Mouse (Mus musculus) hindbrain, embryonic 13.5 days (tissue): ENCODE measurements around the gene Pcdh15. TPM values are rescaled to one million over a fixed set of nuclear protein-coding genes. Genes with fewer than 3 reads are reported as not detected.

Source experiments
- ATAC-seq: fragments of 200-750 bp; cut with Nextera tagmentation; 2 replicates; pipeline ENCODE4 v1.8.0; 2017; ENCODE audit warnings: moderate TSS enrichment; ENCODE audit not compliant: low FRiP score
- H3K27ac ChIP-seq: fragments of 300-500 bp; sonication (generic); 2 replicates; pipeline ENCODE4 v1.5.1; 2015; ENCODE audit warnings: inconsistent platforms, mild to moderate bottlenecking, moderate library complexity
- H3K27me3 ChIP-seq: fragments of 300-500 bp; sonication (generic); 2 replicates; pipeline ENCODE4 v1.6.1; 2015; ENCODE audit warnings: mild to moderate bottlenecking, inconsistent platforms
- H3K36me3 ChIP-seq: fragments of 300-500 bp; sonication (generic); 2 replicates; pipeline ENCODE4 v1.6.1; 2015; ENCODE audit warnings: mild to moderate bottlenecking, inconsistent platforms
- H3K4me1 ChIP-seq: fragments of 300-500 bp; sonication (generic); replicated peaks from 2 replicates; pipeline ENCODE4 v1.6.1; 2015; ENCODE audit warnings: inconsistent platforms
- H3K4me2 ChIP-seq: fragments of 300-500 bp; sonication (generic); 2 replicates; pipeline ENCODE4 v1.6.1; 2015; ENCODE audit warnings: inconsistent platforms, mild to moderate bottlenecking, moderate library complexity
- H3K4me3 ChIP-seq: fragments of 300-500 bp; sonication (generic); 2 replicates; pipeline ENCODE4 v1.5.1; 2015; ENCODE audit warnings: mild to moderate bottlenecking, inconsistent platforms
- H3K9ac ChIP-seq: fragments of 300-500 bp; sonication (generic); 2 replicates; pipeline ENCODE4 v1.6.1; 2015; ENCODE audit warnings: mild to moderate bottlenecking, inconsistent platforms
- H3K9me3 ChIP-seq: fragments of 300-500 bp; sonication (generic); 2 replicates; pipeline ENCODE4 v1.6.1; 2016; ENCODE audit warnings: inconsistent platforms
- WGBS: fragments of 180-500 bp; shearing (Covaris S2); methylation state at CpG from one replicate; pipeline ENCODE4 v1.1.7; 2015; 5-methylcytosine and 5-hydroxymethylcytosine counted together
- polyA plus RNA-seq: library from polyadenylated mRNA; unstranded; fragments of >200 nt; fragmentation: Nextera tagmentation; extraction: Ambion mirVana; gene quantifications from 2 replicates; pipeline ENCODE4 v1.2.1, GENCODE M21; 2015

Pcdh15 gene
- polyA plus RNA-seq, 1 experiment from 2014 or later = 8.9 TPM

DNA sequence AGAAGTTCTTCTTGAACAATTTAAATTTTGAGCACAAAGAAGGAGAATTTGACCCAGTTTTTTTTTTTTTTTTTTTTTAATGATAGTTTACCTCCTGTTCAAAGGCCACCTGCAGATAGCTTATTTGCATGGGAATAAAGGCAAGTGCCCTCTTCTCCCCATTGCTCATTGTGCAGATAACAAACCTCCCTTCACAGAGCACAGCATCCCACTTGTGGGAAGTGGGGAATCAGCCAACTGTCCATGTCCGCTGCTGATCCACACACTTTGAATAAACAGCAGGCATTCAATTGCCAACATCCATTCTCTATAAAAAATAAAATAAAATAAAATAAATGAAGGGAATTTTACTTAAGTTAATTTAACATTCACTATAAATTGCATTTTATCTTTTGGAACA lies 1015.0 kb downstream of the Pcdh15 start:
- Histone ChIP-seq H3K27ac (no peak overlapping the region), H3K27me3 (no peaks in the 10 kb centered on the region), H3K4me3 (no peak overlapping the region), H3K4me2 (no peak overlapping the region), H3K9me3 (no peaks in the 10 kb centered on the region), H3K36me3 (no peaks in the 10 kb centered on the region), H3K9ac (no peak overlapping the region), H3K4me1 (no peaks in the 10 kb centered on the region)
- no peak for ATAC-seq
- WGBS = 27% methylated on average over 1 of the region's 1 CpGs

DNA sequence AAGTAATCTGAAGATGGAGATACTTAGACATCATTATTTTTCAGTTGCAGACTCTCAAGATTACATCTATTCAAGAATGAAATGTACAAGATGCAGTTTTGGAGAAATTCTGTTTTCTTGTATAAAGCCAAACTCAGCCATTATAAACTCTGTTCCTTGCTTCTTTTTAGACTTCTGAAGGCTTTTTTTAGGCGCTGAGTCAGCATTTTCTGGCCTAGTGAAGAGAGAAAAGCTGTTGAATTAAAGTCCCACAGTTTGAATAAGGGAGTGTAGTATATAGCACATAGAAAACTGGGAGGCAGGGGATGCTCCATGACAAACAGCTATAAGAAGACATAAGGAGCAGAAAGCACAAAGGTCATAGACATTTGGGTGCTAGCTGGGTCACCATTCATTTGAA lies 1017.7 kb downstream of the Pcdh15 start:
- WGBS = 60% methylated on average over 1 of the region's 1 CpGs
- H3K36me3 ChIP-seq = no peaks in the 10 kb centered on the region

GRCm38 (mm10) chr10:74123421-74123820 lies 1024.3 kb downstream of the Pcdh15 start:
- H3K4me2 ChIP-seq = no peak overlapping the region
- no peak overlapping the region for H3K9ac ChIP-seq
- H3K4me1 ChIP-seq = no peaks in the 10 kb centered on the region
- H3K4me3 ChIP-seq = no peak overlapping the region
- no peaks in the 10 kb centered on the region for H3K9me3 ChIP-seq
- no peaks in the 10 kb centered on the region for H3K27me3 ChIP-seq
- WGBS = 93% methylated on average over 4 of the region's 4 CpGs
- ATAC-seq = no peak
- no peaks in the 10 kb centered on the region for H3K36me3 ChIP-seq
- no peak overlapping the region for H3K27ac ChIP-seq

More for the DNA sequence above, 1017.7 kb downstream of the Pcdh15 start:
- no peaks in the 10 kb centered on the region for H3K9me3 ChIP-seq
- H3K4me3 ChIP-seq = no peak overlapping the region
- H3K4me1 ChIP-seq = no peaks in the 10 kb centered on the region
- ATAC-seq = no peak
- no peaks in the 10 kb centered on the region for H3K27me3 ChIP-seq
- no peak overlapping the region for H3K27ac ChIP-seq
- no peak overlapping the region for H3K4me2 ChIP-seq
- H3K9ac ChIP-seq = no peak overlapping the region

DNA sequence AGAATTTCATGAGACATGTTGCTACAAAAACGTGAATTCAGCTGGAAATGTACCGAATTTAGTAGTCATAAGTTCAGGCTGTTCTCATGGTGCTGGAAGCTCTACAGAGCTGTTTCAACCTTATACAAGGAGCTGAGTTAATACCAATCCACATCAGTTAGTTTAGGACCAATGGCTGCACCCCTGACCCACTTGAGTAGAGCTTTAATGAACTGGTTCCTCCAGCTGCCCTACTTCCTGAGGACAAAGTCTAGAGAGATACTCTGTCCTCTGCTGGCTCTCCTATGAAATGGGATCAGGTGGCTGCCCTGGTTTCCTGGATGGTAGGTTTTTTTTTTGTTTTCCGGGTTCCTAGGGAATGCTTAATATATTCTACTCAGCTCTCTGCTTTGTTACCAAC lies 1030.0 kb downstream of the Pcdh15 start:
- WGBS = 85% methylated on average over 3 of the region's 3 CpGs
- ATAC-seq = no peak

GRCm38 (mm10) chr10:74129665-74130064 lies 1030.5 kb downstream of the Pcdh15 start:
- no peak overlapping the region for H3K4me2 ChIP-seq
- H3K27ac ChIP-seq = no peak overlapping the region
- no peaks in the 10 kb centered on the region for H3K27me3 ChIP-seq
- no peak overlapping the region for H3K9ac ChIP-seq
- no peak overlapping the region for H3K4me3 ChIP-seq
- no peaks in the 10 kb centered on the region for H3K9me3 ChIP-seq
- ATAC-seq = no peak
- H3K4me1 ChIP-seq = peaks cover 1% of the 10 kb centered on the region; the same call in 1 of the 2 replicates
- no peaks in the 10 kb centered on the region for H3K36me3 ChIP-seq

More for the DNA sequence above, 1030.0 kb downstream of the Pcdh15 start:
- Histone ChIP-seq H3K27ac (no peak overlapping the region), H3K9ac (no peak overlapping the region), H3K9me3 (no peaks in the 10 kb centered on the region), H3K27me3 (no peaks in the 10 kb centered on the region), H3K4me1 (no peaks in the 10 kb centered on the region), H3K4me2 (no peak overlapping the region), H3K4me3 (no peak overlapping the region), H3K36me3 (no peaks in the 10 kb centered on the region)

DNA sequence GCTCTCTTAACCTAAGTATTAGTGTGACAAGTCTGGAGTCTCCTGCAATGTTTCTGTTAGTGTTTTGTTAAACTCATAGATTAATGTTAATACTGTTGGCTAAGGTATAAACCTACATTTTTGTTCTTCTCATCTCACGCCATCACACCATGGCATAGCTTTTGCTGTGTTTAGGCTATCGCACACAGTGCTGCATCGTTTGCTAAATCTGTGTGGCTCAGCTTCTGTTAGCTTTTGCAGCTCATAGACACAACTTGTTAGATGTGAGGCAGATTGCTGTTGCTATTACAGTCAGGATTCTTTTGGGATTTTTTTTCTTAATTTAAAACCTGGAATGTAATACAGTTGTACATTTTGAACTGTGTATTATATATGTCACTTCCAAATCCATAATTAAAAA lies 1031.7 kb downstream of the Pcdh15 start:
- H3K4me1 ChIP-seq = peaks cover 3% of the 10 kb centered on the region; the same call in 1 of the 2 replicates
- H3K27me3 ChIP-seq = no peaks in the 10 kb centered on the region
- H3K36me3 ChIP-seq = no peaks in the 10 kb centered on the region
- ATAC-seq = no peak
- no peaks in the 10 kb centered on the region for H3K9me3 ChIP-seq
- H3K4me2 ChIP-seq = no peak overlapping the region
- H3K4me3 ChIP-seq = no peak overlapping the region
- 94% methylated on average over 3 of the region's 3 CpGs for WGBS
- H3K9ac ChIP-seq = no peak overlapping the region
- H3K27ac ChIP-seq = no peak overlapping the region

GRCm38 (mm10) chr10:74147966-74148365 lies 1048.8 kb downstream of the Pcdh15 start:
- no peaks in the 10 kb centered on the region for H3K36me3 ChIP-seq
- H3K27me3 ChIP-seq = no peaks in the 10 kb centered on the region
- no peaks in the 10 kb centered on the region for H3K9me3 ChIP-seq
- no peaks in the 10 kb centered on the region for H3K4me1 ChIP-seq
- no peak overlapping the region for H3K9ac ChIP-seq
- H3K27ac ChIP-seq = no peak overlapping the region
- H3K4me2 ChIP-seq = no peak overlapping the region
- no peak for ATAC-seq
- H3K4me3 ChIP-seq = no peak overlapping the region

DNA sequence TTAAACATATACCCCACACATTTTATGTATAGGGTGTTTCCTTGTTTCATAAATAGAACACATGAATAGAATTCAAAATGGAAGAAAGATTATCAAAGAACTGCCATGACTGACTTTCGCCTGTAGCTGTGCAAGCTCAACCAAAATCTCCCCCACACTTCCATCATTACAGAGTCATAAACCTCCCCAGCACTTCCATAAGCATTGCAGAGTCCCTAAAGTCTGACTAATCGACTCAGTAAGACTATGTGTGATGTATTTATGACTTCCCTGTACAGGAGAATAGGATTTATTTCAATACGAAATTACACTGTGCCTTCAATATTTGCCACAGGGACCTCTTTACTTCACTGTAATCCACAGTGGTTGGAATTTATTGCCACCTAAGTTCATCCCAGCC lies 1082.8 kb downstream of the Pcdh15 start:
- Histone ChIP-seq H3K27me3 (no peaks in the 10 kb centered on the region), H3K4me3 (no peak overlapping the region), H3K36me3 (no peaks in the 10 kb centered on the region), H3K9ac (no peak overlapping the region), H3K27ac (no peak overlapping the region), H3K4me1 (no peaks in the 10 kb centered on the region), H3K4me2 (no peak overlapping the region), H3K9me3 (no peaks in the 10 kb centered on the region)
- ATAC-seq = no peak
- 69% methylated on average over 3 of the region's 3 CpGs for WGBS

- no peak overlapping the region for H3K27ac ChIP-seq
- no peaks in the 10 kb centered on the region for H3K9me3 ChIP-seq
- no peak overlapping the region for H3K9ac ChIP-seq
- no peaks in the 10 kb centered on the region for H3K36me3 ChIP-seq
- ATAC-seq = no peak
- no peak overlapping the region for H3K4me3 ChIP-seq
- no peak overlapping the region for H3K4me2 ChIP-seq
- H3K4me1 ChIP-seq = no peaks in the 10 kb centered on the region
- no peaks in the 10 kb centered on the region for H3K27me3 ChIP-seq
Observed at GRCm38 (mm10) chr10:74203650-74204049, 1104.5 kb downstream of the Pcdh15 start.

DNA sequence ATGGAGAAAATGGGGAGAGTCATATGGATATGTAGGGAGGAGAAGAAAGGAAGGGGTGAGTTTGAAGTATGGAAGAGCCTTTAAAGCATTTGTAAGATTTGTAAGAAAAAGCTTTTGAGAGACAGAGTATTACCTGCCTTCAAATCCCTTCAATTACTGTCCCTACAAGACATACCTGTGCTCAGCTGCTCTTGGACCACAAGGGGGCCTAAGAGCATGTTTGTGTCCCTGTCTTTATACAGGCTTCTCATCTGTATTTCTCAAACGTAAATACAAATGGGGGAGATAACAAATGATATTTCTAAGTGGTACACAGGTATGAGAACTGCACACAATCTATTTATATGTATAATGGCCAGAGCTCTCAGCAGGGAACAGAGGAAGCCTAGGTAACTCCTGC lies 1118.1 kb downstream of the Pcdh15 start:
- 49% methylated on average over 1 of the region's 1 CpGs for WGBS
- no peak overlapping the region for H3K9ac ChIP-seq
- H3K4me2 ChIP-seq = no peak overlapping the region
- no peaks in the 10 kb centered on the region for H3K27me3 ChIP-seq
- no peaks in the 10 kb centered on the region for H3K9me3 ChIP-seq
- no peaks in the 10 kb centered on the region for H3K4me1 ChIP-seq
- no peak overlapping the region for H3K27ac ChIP-seq
- ATAC-seq = no peak
- no peak overlapping the region for H3K4me3 ChIP-seq
- H3K36me3 ChIP-seq = no peaks in the 10 kb centered on the region

- Histone ChIP-seq H3K27ac (no peak overlapping the region), H3K4me2 (no peak overlapping the region), H3K9ac (no peak overlapping the region), H3K9me3 (no peaks in the 10 kb centered on the region), H3K27me3 (no peaks in the 10 kb centered on the region), H3K4me3 (no peak overlapping the region), H3K36me3 (no peaks in the 10 kb centered on the region), H3K4me1 (no peaks in the 10 kb centered on the region)
- 86% methylated on average over 2 of the region's 2 CpGs for WGBS
- no peak for ATAC-seq
Observed at GRCm38 (mm10) chr10:74220439-74220838, 1121.3 kb downstream of the Pcdh15 start.

DNA sequence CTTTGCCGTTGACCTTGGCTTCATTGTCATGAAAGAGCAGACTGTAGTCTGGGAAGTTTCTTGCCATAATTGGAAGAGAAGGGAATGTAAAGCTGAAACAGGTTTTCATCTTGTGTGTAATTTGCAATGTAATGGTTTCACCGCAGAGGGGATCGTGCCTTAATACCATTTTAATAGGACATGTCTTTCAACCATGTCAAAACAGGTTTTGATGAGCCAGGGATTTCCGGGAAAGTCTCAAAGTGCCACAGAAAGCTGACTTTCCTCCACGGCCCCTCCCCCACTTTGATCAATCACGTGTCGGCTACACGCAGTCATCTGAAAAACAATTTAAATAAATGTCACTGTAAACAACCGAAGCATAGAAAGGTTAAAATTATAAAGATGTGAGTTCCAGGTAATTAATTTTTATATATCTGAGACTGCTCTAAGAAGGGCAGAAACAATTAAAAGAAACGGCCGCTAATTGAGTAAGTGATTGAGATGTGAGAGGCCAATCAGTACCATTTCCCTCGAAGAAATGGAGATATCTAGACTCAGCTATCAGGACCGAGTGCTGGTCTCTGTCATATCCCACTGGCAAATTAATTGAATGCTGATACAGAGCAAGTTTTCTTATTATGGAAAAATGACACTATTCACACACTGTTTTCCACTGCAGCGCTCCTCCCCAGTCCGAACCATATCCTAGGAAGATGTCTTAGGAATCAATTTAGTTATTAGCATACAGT lies 1158.7 kb downstream of the Pcdh15 start:
- no peak overlapping the region for H3K27ac ChIP-seq
- WGBS = 70% methylated on average over 15 of the region's 15 CpGs
- no peaks in the 10 kb centered on the region for H3K9me3 ChIP-seq
- ATAC-seq = peak; percentile 65
- H3K27me3 ChIP-seq = no peaks in the 10 kb centered on the region
- no peak overlapping the region for H3K4me3 ChIP-seq
- H3K36me3 ChIP-seq = no peaks in the 10 kb centered on the region
- no peak overlapping the region for H3K9ac ChIP-seq
- no peaks in the 10 kb centered on the region for H3K4me1 ChIP-seq
- H3K4me2 ChIP-seq = peak overlapping the region; percentile 1; the same call in 1 of the 2 replicates

DNA sequence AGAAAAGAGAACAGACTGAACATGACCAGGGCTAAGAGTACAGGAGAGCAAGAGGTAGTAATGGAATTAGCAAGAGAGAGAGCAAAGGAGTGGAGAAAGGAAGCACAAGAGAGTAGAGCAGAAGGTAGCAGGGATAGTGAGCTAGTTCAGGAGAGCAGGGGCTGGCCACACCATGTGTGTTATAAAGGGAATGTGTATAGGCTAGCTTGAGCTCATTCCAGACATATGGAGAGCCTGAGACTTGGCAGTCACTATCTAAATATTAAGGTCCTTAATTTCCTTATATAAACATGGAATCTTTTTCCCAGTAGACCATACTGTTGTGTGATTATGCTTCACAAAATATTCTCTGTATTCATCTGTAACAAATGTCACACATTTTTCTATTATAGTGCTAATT lies 1159.5 kb downstream of the Pcdh15 start:
- Histone ChIP-seq H3K27ac (no peak overlapping the region), H3K4me3 (no peak overlapping the region), H3K36me3 (no peaks in the 10 kb centered on the region), H3K9me3 (no peaks in the 10 kb centered on the region), H3K9ac (no peak overlapping the region), H3K4me1 (no peaks in the 10 kb centered on the region), H3K4me2 (no peak overlapping the region), H3K27me3 (no peaks in the 10 kb centered on the region)
- ATAC-seq = no peak
